Mouse (Mus musculus): Measurements from ENCODE around the gene Agap1.

DNA sequence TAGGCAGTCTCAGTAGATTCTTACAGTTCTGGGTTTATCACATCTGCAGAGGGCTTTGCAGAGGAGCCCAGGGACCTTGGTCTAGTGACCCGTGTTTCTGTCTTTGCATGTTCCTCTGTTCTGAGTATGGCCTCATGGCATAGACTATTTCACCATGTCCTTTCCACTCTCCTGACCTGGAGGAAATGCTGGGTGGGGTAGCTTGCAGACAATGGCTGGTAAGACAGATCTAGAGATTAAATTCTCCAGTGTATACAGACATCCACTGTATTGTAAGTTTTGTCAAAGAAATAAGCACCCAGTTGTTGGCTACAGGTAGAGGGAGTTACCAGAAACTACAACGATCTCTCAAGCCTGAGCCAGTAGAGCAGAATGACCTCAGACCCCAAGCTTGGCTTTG, 141.6 kb downstream of the Agap1 start:
- TF ChIP-seq CTCF (IDR thresholded peaks at IDR 0.05; ENCODE audit: control insufficient read depth, insufficient read depth, low read length) (no peak), POLR2A (IDR thresholded peaks at IDR 0.05; ENCODE audit: borderline replicate concordance, control insufficient read depth, low read depth, low read length) (no peak)

Data from bone marrow, adult 2 months (tissue).